Mouse (Mus musculus): ENCODE data around the gene Lrrc71. TPM values are rescaled to one million over a fixed set of nuclear protein-coding genes. Genes with fewer than 3 reads are reported as not detected.

The Lrrc71 gene
- total RNA-seq, 1 experiment: 0.49 TPM

DNA sequence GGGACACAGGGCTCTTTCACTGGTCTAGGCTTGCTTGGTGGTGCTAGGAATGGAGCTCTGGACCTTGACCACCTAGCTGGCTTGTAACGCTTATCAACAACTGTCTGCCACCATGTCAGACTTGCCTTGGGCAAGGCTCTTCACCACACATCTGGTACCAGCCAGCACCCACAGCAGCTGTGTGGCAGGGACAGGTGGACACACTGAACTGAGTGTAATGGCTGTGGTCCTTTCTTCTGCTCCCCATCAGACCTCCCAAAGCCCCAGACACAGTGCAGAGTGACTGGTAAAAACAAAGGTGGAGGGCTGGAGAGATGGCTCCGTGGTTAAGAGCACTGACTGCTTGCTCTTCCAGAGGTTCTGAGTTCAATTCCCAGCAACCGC, 17.9 kb upstream of the Lrrc71 start:
- Histone ChIP-seq H3K9ac (ENCODE audit: insufficient read depth, low read depth, low read length, poor library complexity, severe bottlenecking) (no peak overlapping the region), H3K4me1 (ENCODE audit: control insufficient read depth in 2 of 2, insufficient read depth in 2 of 2, low read length in 2 of 2, poor library complexity in 1 of 2) (peaks cover 0 to 22% of the 10 kb centered on the region in 2 experiments; a peak in 1 of 4 replicates), H3K9me3 (ENCODE audit: control insufficient read depth, insufficient read depth, low read depth, low read length) (no peaks in the 10 kb centered on the region), H3K27ac (ENCODE audit: insufficient read depth, low read depth, low read length, poor library complexity, severe bottlenecking) (no peak overlapping the region), H3K36me3 (ENCODE audit: control insufficient read depth, insufficient read depth, low read length, poor library complexity, severe bottlenecking) (no peaks in the 10 kb centered on the region), H3K4me3 (ENCODE audit: insufficient read depth in 1 of 2, low read depth in 1 of 2, low read length in 2 of 2, poor library complexity in 1 of 2, severe bottlenecking in 1 of 2) (no peak overlapping the region)
- in situ Hi-C loops (cut with MboI; ENCODE audit: low sequenced_read_pairs in 2 of 2, unreplicated experiment in 2 of 2): no loop called here
- TF ChIP-seq ZNF384 (IDR thresholded peaks at IDR 0.05; ENCODE audit: low read depth, low read length) (no peak), MAFK (IDR thresholded peaks at IDR 0.05; ENCODE audit: insufficient read depth, low read depth, low read length) (no peak), HCFC1 (IDR thresholded peaks at IDR 0.05; ENCODE audit: borderline replicate concordance, insufficient read depth, low read length) (no peak), CHD2 (IDR thresholded peaks at IDR 0.05; ENCODE audit: low read depth, low read length) (no peak), ZC3H11A (IDR thresholded peaks at IDR 0.05; ENCODE audit: borderline replicate concordance, low read depth, low read length) (no peak)
- no peak for DNase-seq (ENCODE audit: low read depth, low spot score)

DNA sequence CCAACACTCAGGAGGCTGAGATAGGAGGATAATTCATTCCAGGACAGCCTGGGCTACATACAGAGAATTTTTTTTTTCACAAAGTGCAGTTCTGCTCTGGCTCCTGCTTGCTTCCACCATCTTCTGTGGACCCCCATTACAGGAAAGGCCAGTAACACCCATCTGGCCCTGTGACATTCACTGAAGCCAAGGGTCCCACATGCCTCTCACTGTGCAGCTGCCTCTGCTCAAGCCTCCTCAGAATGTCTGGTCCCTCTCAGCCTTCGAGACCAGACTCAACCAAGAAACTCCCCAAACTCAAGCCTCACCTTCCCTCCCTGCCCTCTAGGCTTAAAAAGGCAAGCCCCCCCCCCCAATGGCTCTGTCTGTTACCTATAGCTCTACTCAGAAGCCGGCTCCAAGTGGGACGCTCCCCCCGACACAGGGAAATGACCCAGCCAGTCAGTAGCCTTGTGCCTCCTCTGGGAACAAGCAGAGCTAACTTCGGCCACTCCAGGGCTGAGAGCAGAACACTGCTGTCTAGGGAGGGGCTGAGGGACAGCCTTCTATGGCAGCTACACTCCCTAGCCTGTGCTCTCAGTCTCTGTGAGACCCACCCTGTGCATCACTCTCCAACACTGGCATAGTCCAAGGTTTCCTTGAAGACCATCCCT, 17.3 kb upstream of the Lrrc71 start:
- DNase-seq (ENCODE audit: low read depth, low spot score): no peak
- no peaks in the 10 kb centered on the region for H3K9me3 ChIP-seq (ENCODE audit: control insufficient read depth, insufficient read depth, low read depth, low read length)
- no peaks in the 10 kb centered on the region for H3K36me3 ChIP-seq (ENCODE audit: control insufficient read depth, insufficient read depth, low read length, poor library complexity, severe bottlenecking)
- TF ChIP-seq MAFK (IDR thresholded peaks at IDR 0.05; ENCODE audit: insufficient read depth, low read depth, low read length) (no peak), HCFC1 (IDR thresholded peaks at IDR 0.05; ENCODE audit: borderline replicate concordance, insufficient read depth, low read length) (no peak), ZNF384 (IDR thresholded peaks at IDR 0.05; ENCODE audit: low read depth, low read length) (no peak), CHD2 (IDR thresholded peaks at IDR 0.05; ENCODE audit: low read depth, low read length) (no peak), ZC3H11A (IDR thresholded peaks at IDR 0.05; ENCODE audit: borderline replicate concordance, low read depth, low read length) (no peak)
- H3K27ac ChIP-seq (ENCODE audit: insufficient read depth, low read depth, low read length, poor library complexity, severe bottlenecking): no peak overlapping the region
- H3K4me3 ChIP-seq (ENCODE audit: insufficient read depth in 1 of 2, low read depth in 1 of 2, low read length in 2 of 2, poor library complexity in 1 of 2, severe bottlenecking in 1 of 2): no peak overlapping the region
- H3K4me1 ChIP-seq (ENCODE audit: control insufficient read depth in 2 of 2, insufficient read depth in 2 of 2, low read length in 2 of 2, poor library complexity in 1 of 2): peaks cover 0 to 22% of the 10 kb centered on the region in 2 experiments; a peak in 1 of 4 replicates
- H3K9ac ChIP-seq (ENCODE audit: insufficient read depth, low read depth, low read length, poor library complexity, severe bottlenecking): no peak overlapping the region
- in situ Hi-C loops (cut with MboI; ENCODE audit: low sequenced_read_pairs in 2 of 2, unreplicated experiment in 2 of 2): no loop called here

- no peak for DNase-seq (ENCODE audit: low read depth, low spot score)
- H3K36me3 ChIP-seq (ENCODE audit: control insufficient read depth, insufficient read depth, low read length, poor library complexity, severe bottlenecking): no peaks in the 10 kb centered on the region
- H3K27ac ChIP-seq (ENCODE audit: insufficient read depth, low read depth, low read length, poor library complexity, severe bottlenecking): no peak overlapping the region
- H3K4me1 ChIP-seq (ENCODE audit: control insufficient read depth in 2 of 2, insufficient read depth in 2 of 2, low read length in 2 of 2, poor library complexity in 1 of 2): peaks cover 0 to 22% of the 10 kb centered on the region in 2 experiments; a peak in 1 of 4 replicates
- no peak overlapping the region for H3K4me3 ChIP-seq (ENCODE audit: insufficient read depth in 1 of 2, low read depth in 1 of 2, low read length in 2 of 2, poor library complexity in 1 of 2, severe bottlenecking in 1 of 2)
- in situ Hi-C loops (cut with MboI; ENCODE audit: low sequenced_read_pairs in 2 of 2, unreplicated experiment in 2 of 2): no loop called here
- no peak overlapping the region for H3K9ac ChIP-seq (ENCODE audit: insufficient read depth, low read depth, low read length, poor library complexity, severe bottlenecking)
- H3K9me3 ChIP-seq (ENCODE audit: control insufficient read depth, insufficient read depth, low read depth, low read length): no peaks in the 10 kb centered on the region
- TF ChIP-seq MAFK (IDR thresholded peaks at IDR 0.05; ENCODE audit: insufficient read depth, low read depth, low read length) (no peak), ZNF384 (IDR thresholded peaks at IDR 0.05; ENCODE audit: low read depth, low read length) (no peak), ZC3H11A (IDR thresholded peaks at IDR 0.05; ENCODE audit: borderline replicate concordance, low read depth, low read length) (no peak), HCFC1 (IDR thresholded peaks at IDR 0.05; ENCODE audit: borderline replicate concordance, insufficient read depth, low read length) (no peak), CHD2 (IDR thresholded peaks at IDR 0.05; ENCODE audit: low read depth, low read length) (no peak)
Measured at GRCm38 (mm10) chr3:87765091-87765490, 16.7 kb upstream of the Lrrc71 start.

- Histone ChIP-seq H3K36me3 (ENCODE audit: control insufficient read depth, insufficient read depth, low read length, poor library complexity, severe bottlenecking) (no peaks in the 10 kb centered on the region), H3K9ac (ENCODE audit: insufficient read depth, low read depth, low read length, poor library complexity, severe bottlenecking) (no peak overlapping the region), H3K4me3 (ENCODE audit: insufficient read depth in 1 of 2, low read depth in 1 of 2, low read length in 2 of 2, poor library complexity in 1 of 2, severe bottlenecking in 1 of 2) (no peak overlapping the region), H3K27ac (ENCODE audit: insufficient read depth, low read depth, low read length, poor library complexity, severe bottlenecking) (no peak overlapping the region), H3K4me1 (ENCODE audit: control insufficient read depth in 2 of 2, insufficient read depth in 2 of 2, low read length in 2 of 2, poor library complexity in 1 of 2) (peaks cover 0 to 22% of the 10 kb centered on the region in 2 experiments; a peak in 1 of 4 replicates), H3K9me3 (ENCODE audit: control insufficient read depth, insufficient read depth, low read depth, low read length) (no peaks in the 10 kb centered on the region)
- TF ChIP-seq CHD2 (IDR thresholded peaks at IDR 0.05; ENCODE audit: low read depth, low read length): no peak
- TF ChIP-seq HCFC1 (IDR thresholded peaks at IDR 0.05; ENCODE audit: borderline replicate concordance, insufficient read depth, low read length): no peak
- no peak for TF ChIP-seq ZC3H11A (IDR thresholded peaks at IDR 0.05; ENCODE audit: borderline replicate concordance, low read depth, low read length)
- no peak for TF ChIP-seq MAFK (IDR thresholded peaks at IDR 0.05; ENCODE audit: insufficient read depth, low read depth, low read length)
- no peak for TF ChIP-seq ZNF384 (IDR thresholded peaks at IDR 0.05; ENCODE audit: low read depth, low read length)
- in situ Hi-C loops (cut with MboI; ENCODE audit: low sequenced_read_pairs in 2 of 2, unreplicated experiment in 2 of 2): no loop called here
- DNase-seq (ENCODE audit: low read depth, low spot score): no peak
Measured at GRCm38 (mm10) chr3:87764506-87764905, 16.1 kb upstream of the Lrrc71 start.
